Mouse (Mus musculus) brain, embryonic 14.5 days (tissue): ENCODE measurements at regions not wholly inside any gene's neighbourhood (a gene's known extent, or its start where the extent isn't known, plus 50 kb on each side); places are given as distances from the start of the nearest gene placed in this dataset.

ENCODE experiments used
- DNase-seq: peaks from one replicate; pipeline ENCODE4 v3.0.0-alpha.2; 2011; ENCODE audit warnings: low read depth
- CTCF ChIP-seq: fragments of 200-500 bp; IDR thresholded peaks from 2 replicates; pipeline ENCODE4 v1.5.1; 2012; ENCODE audit warnings: inconsistent platforms, mild to moderate bottlenecking, moderate library complexity, borderline replicate concordance; ENCODE audit not compliant: insufficient read depth, insufficient read length; ENCODE audit errors: extremely low read depth
- POLR2A ChIP-seq: fragments of 200-500 bp; IDR thresholded peaks from 2 replicates; pipeline ENCODE4 v1.6.1; 2012; ENCODE audit warnings: mild to moderate bottlenecking, inconsistent platforms, borderline replicate concordance; ENCODE audit not compliant: poor library complexity, insufficient read depth, insufficient read length, severe bottlenecking; ENCODE audit errors: extremely low read depth

GRCm38 (mm10) chr3:27815201-27815695 is 80.9 kb downstream of the Tmem212 start:
- TF ChIP-seq POLR2A: no peak
- TF ChIP-seq CTCF: no peak
- no peak for DNase-seq

GRCm38 (mm10) chr3:27804271-27804670 is 91.9 kb downstream of the Tmem212 start:
- DNase-seq: no peak
- no peak for TF ChIP-seq CTCF
- TF ChIP-seq POLR2A: no peak

DNA sequence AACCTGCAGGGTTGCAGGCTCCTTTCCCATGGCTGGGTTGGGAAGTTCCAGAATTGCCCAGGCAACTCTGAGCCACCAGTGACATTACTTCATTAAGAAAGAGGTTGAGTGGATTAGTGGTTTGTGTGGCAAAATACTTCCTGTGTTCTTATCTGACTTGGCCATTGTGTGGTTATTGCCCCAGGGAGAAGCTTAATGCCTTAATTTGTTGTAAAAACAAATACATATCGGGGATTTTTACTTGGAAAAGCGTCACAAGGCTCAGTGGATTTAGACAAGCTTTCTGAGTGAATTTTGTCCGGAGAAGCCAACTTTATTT is 80.5 kb upstream of the Fndc3b start:
- no peak for TF ChIP-seq POLR2A
- TF ChIP-seq CTCF: no peak
- DNase-seq: no peak

DNA sequence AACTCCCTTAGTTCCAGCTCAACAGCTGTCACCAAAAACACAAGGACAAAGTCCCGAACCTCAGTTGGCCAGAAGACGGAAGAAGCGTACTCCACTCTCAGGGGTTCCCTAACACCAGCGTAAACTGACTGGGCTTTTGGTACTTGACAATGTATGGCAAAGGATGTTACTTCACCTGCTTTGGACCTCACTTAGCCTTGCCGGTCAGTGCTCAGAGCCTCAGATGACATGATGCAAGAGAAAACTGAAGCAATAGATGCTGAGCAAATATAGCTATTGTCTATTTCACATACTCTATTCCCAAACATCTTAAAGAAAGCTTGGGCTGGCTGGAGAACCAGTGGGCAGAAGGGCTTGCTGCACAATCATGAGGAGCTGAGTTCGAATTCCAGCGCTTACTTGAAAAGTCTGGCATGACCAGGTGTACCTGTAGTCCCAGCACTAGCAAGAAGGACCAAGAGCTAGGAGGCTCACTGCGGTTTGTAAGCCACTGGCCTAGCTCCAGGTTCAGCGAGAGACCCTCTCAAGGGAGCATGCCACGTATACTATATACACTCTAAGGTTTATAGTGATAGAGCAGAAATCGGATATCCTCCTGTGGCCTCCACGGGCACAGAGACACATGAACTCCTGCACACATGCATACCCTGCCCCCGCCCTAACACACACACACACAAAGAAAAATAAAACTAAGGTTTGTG is 80.0 kb upstream of the Fndc3b start:
- no peak for TF ChIP-seq CTCF
- TF ChIP-seq POLR2A: no peak
- no peak for DNase-seq

- DNase-seq: peak; percentile 60
- TF ChIP-seq POLR2A: no peak
- no peak for TF ChIP-seq CTCF
These were observed 72.8 kb upstream of the Fndc3b start for GRCm38 (mm10) chr3:27783926-27784325.

DNA sequence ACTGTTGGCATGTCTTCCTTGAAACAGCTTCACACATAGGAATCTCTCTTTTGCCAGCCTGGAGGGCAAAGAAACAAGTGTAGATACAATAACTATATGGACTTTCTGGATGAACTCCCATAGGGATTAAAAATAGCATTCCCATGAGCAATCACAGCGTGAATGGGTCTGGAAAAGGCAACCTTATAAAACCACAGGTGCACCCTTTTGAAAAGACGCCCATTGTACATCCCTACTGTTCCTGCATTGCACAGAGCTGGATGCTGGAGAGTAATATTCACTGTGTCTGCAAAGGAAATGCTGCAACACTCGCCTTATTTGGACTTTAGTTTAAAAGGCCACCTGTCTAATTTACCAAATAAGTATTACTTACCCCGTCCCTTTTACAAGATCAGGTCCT is 72.4 kb upstream of the Fndc3b start:
- TF ChIP-seq CTCF: no peak
- no peak for TF ChIP-seq POLR2A
- peak; percentile 51 for DNase-seq

- no peak for TF ChIP-seq POLR2A
- no peak for TF ChIP-seq CTCF
- peak; percentile 74 for DNase-seq
These were observed 71.1 kb upstream of the Fndc3b start for GRCm38 (mm10) chr3:27782056-27782765.

- TF ChIP-seq POLR2A (no peak), CTCF (no peak)
- peak; percentile 67 for DNase-seq
These were observed 68.8 kb upstream of the Fndc3b start for GRCm38 (mm10) chr3:27779892-27780291.

DNA sequence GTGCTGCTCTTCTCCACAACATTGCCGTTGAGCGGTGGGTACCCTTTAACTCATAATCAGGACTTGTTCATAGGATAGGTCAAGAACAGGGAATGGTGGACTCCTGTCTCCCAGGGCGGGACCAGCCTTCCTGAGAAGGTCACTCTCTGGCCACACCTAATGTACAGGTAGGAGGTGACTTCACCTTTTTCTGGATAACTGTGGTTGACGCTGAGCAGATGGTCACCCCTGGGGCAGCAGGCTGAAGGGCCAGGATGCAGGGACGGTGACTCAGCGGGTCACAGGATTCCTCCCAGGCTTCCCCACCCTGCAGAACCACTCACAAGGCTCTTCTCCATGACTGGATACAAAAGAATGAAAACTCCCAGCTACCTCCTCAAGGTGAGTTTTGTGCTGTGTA is 66.6 kb upstream of the Fndc3b start:
- no peak for TF ChIP-seq CTCF
- TF ChIP-seq POLR2A: no peak
- no peak for DNase-seq

DNA sequence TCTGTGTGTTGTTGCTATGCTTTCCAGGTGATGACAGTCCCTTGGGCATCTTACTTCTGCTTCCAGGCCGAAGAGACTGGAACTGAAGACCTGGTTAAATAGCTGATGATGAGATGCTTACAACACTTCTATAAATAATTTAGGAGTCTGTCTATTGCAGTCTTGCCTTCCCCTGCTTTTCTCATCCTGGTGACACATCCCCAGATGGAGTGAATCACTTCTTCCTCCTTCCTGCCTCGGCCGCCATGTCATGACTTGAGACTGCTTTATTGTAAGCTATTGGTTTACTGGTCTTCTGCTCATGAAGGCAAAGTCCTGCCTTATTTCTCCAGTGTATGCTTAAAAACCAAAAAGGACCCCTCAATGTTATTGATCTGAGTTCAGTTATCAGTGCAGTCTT is 62.1 kb upstream of the Fndc3b start:
- TF ChIP-seq CTCF (no peak), POLR2A (no peak)
- no peak for DNase-seq

- DNase-seq: no peak
- TF ChIP-seq POLR2A: no peak
- TF ChIP-seq CTCF: no peak
These were observed 58.3 kb upstream of the Fndc3b start for GRCm38 (mm10) chr3:27769438-27769837.

- TF ChIP-seq POLR2A (no peak), CTCF (no peak)
- DNase-seq: no peak
These were observed 56.1 kb upstream of the Fndc3b start for GRCm38 (mm10) chr3:27767188-27767587.

GRCm38 (mm10) chr3:27766421-27766820 is 55.3 kb upstream of the Fndc3b start:
- TF ChIP-seq POLR2A: no peak
- no peak for TF ChIP-seq CTCF
- peak; percentile 74 for DNase-seq
